Mouse (Mus musculus): ENCODE data around the gene Tgoln1. TPM values are rescaled to one million over a fixed set of nuclear protein-coding genes. Genes with fewer than 3 reads are reported as not detected.
A peak's percentile ranks its signal among the peaks of the same experiment; 100 is the strongest.

The Tgoln1 gene
- polyA plus RNA-seq (2016; fragmentation: Nextera tagmentation; extraction: Ambion mirVana), result 22.2 and 24.5 TPM in 2 replicates

GRCm38 (mm10) chr6:72616643-72617288, at the start of gene Tgoln1:
Gene Tgoln1, minus strand, starts transcription at chr6:72617000.
- DNase-seq (ENCODE audit: low spot score), result peak; percentile 97
- no peaks in the 10 kb centered on the region for H3K27me3 ChIP-seq (ENCODE audit: low read depth, poor library complexity, severe bottlenecking)
- H3K9me3 ChIP-seq (replicated peaks), result no peaks in the 10 kb centered on the region
- peaks cover 21% of the 10 kb centered on the region for H3K36me3 ChIP-seq
- H3K27ac ChIP-seq, result peak within 1 kb of the TSS; percentile 86
- H3K4me3 ChIP-seq, result peak within 1 kb of the TSS; percentile 85
- WGBS, result under 1% methylated on average over 41 of the region's 41 CpGs
- H3K4me1 ChIP-seq, result peaks cover 29% of the 10 kb centered on the region

- no peak overlapping the region for H3K4me3 ChIP-seq
- WGBS, result 82% methylated on average over 8 of the region's 8 CpGs
These were observed 47.5 kb upstream of the Tgoln1 start for GRCm38 (mm10) chr6:72664290-72664689.

GRCm38 (mm10) chr6:72663000-72663399, 46.2 kb upstream of the Tgoln1 start:
- peak overlapping the region; percentile 72 for H3K27ac ChIP-seq
- H3K36me3 ChIP-seq, result no peaks in the 10 kb centered on the region
- H3K4me1 ChIP-seq, result peaks cover 44% of the 10 kb centered on the region
- DNase-seq (ENCODE audit: low spot score), result no peak
- no peaks in the 10 kb centered on the region for H3K27me3 ChIP-seq (ENCODE audit: low read depth, poor library complexity, severe bottlenecking)
- no peaks in the 10 kb centered on the region for H3K9me3 ChIP-seq (replicated peaks)
- 38% methylated on average over 1 of the region's 1 CpGs for WGBS
- H3K4me3 ChIP-seq, result no peak overlapping the region

More at GRCm38 (mm10) chr6:72664290-72664689, 47.5 kb upstream of the Tgoln1 start:
- H3K27ac ChIP-seq, result no peak overlapping the region
- H3K9me3 ChIP-seq (replicated peaks), result no peaks in the 10 kb centered on the region
- peaks cover 47% of the 10 kb centered on the region for H3K4me1 ChIP-seq
- H3K27me3 ChIP-seq (ENCODE audit: low read depth, poor library complexity, severe bottlenecking), result no peaks in the 10 kb centered on the region
- DNase-seq (ENCODE audit: low spot score), result no peak
- H3K36me3 ChIP-seq, result no peaks in the 10 kb centered on the region

GRCm38 (mm10) chr6:72660391-72660720, 43.6 kb upstream of the Tgoln1 start:
- H3K36me3 ChIP-seq, result 0 out of 2 replicates have a peak, but pooled peaks cover 2% of the 10 kb centered on the region
- H3K4me1 ChIP-seq, result peaks cover 66% of the 10 kb centered on the region
- DNase-seq (ENCODE audit: low spot score), result no peak
- no peaks in the 10 kb centered on the region for H3K27me3 ChIP-seq (ENCODE audit: low read depth, poor library complexity, severe bottlenecking)
- H3K9me3 ChIP-seq (replicated peaks), result no peaks in the 10 kb centered on the region
- H3K4me3 ChIP-seq, result no peak overlapping the region
- H3K27ac ChIP-seq, result peak overlapping the region; percentile 15; the same call in 1 of the 2 replicates
- WGBS, result 90% methylated on average over 6 of the region's 6 CpGs

- Histone ChIP-seq H3K27ac (0 out of 2 replicates have a peak overlapping the region, but pooled peaks have one; percentile 15), H3K36me3 (0 out of 2 replicates have a peak, but pooled peaks cover 2% of the 10 kb centered on the region)
These were observed 43.1 kb upstream of the Tgoln1 start for GRCm38 (mm10) chr6:72659717-72660390.

GRCm38 (mm10) chr6:72658006-72658405, 41.2 kb upstream of the Tgoln1 start:
- H3K27me3 ChIP-seq (ENCODE audit: low read depth, poor library complexity, severe bottlenecking), result no peaks in the 10 kb centered on the region
- peaks cover 72% of the 10 kb centered on the region for H3K4me1 ChIP-seq
- no peak overlapping the region for H3K27ac ChIP-seq
- 0 out of 2 replicates have a peak, but pooled peaks cover 2% of the 10 kb centered on the region for H3K36me3 ChIP-seq
- WGBS, result 65% methylated on average over 3 of the region's 3 CpGs
- H3K9me3 ChIP-seq (replicated peaks), result no peaks in the 10 kb centered on the region
- H3K4me3 ChIP-seq, result no peak overlapping the region
- DNase-seq (ENCODE audit: low spot score), result no peak

More at GRCm38 (mm10) chr6:72659717-72660390, 43.1 kb upstream of the Tgoln1 start:
- WGBS, result 77% methylated on average over 8 of the region's 8 CpGs
- Histone ChIP-seq H3K4me1 (peaks cover 71% of the 10 kb centered on the region), H3K4me3 (no peak overlapping the region), H3K27me3 (ENCODE audit: low read depth, poor library complexity, severe bottlenecking) (no peaks in the 10 kb centered on the region), H3K9me3 (replicated peaks) (no peaks in the 10 kb centered on the region)
- DNase-seq (ENCODE audit: low spot score), result no peak

GRCm38 (mm10) chr6:72656053-72656442, 39.2 kb upstream of the Tgoln1 start:
- Histone ChIP-seq H3K4me1 (peaks cover 67% of the 10 kb centered on the region), H3K36me3 (0 out of 2 replicates have a peak, but pooled peaks cover 2% of the 10 kb centered on the region), H3K9me3 (replicated peaks) (no peaks in the 10 kb centered on the region), H3K4me3 (peak overlapping the region; percentile 45), H3K27me3 (ENCODE audit: low read depth, poor library complexity, severe bottlenecking) (no peaks in the 10 kb centered on the region), H3K27ac (peak overlapping the region; percentile 92)
- 66% methylated on average over 7 of the region's 7 CpGs for WGBS
- DNase-seq (ENCODE audit: low spot score), result no peak

- Histone ChIP-seq H3K36me3 (0 out of 2 replicates have a peak, but pooled peaks cover 2% of the 10 kb centered on the region), H3K27me3 (ENCODE audit: low read depth, poor library complexity, severe bottlenecking) (no peaks in the 10 kb centered on the region), H3K4me3 (peak overlapping the region; percentile 45), H3K4me1 (peaks cover 67% of the 10 kb centered on the region), H3K27ac (peak overlapping the region; percentile 92), H3K9me3 (replicated peaks) (no peaks in the 10 kb centered on the region)
- 12% methylated on average over 20 of the region's 20 CpGs for WGBS
- peak; percentile 94 for DNase-seq (ENCODE audit: low spot score)
These were observed 38.7 kb upstream of the Tgoln1 start for GRCm38 (mm10) chr6:72655309-72656052.

- DNase-seq (ENCODE audit: low spot score), result no peak
- WGBS, result 78% methylated on average over 6 of the region's 6 CpGs
- peak overlapping the region; percentile 92 for H3K27ac ChIP-seq
- H3K27me3 ChIP-seq (ENCODE audit: low read depth, poor library complexity, severe bottlenecking), result no peaks in the 10 kb centered on the region
- H3K9me3 ChIP-seq (replicated peaks), result no peaks in the 10 kb centered on the region
- H3K4me3 ChIP-seq, result no peak overlapping the region
- peaks cover 69% of the 10 kb centered on the region for H3K4me1 ChIP-seq
- 0 out of 2 replicates have a peak, but pooled peaks cover 2% of the 10 kb centered on the region for H3K36me3 ChIP-seq
These were observed 37.6 kb upstream of the Tgoln1 start for GRCm38 (mm10) chr6:72654355-72654754.

GRCm38 (mm10) chr6:72653419-72653818, 36.6 kb upstream of the Tgoln1 start:
- Histone ChIP-seq H3K27me3 (ENCODE audit: low read depth, poor library complexity, severe bottlenecking) (no peaks in the 10 kb centered on the region), H3K36me3 (0 out of 2 replicates have a peak, but pooled peaks cover 9% of the 10 kb centered on the region), H3K4me1 (peaks cover 78% of the 10 kb centered on the region), H3K9me3 (replicated peaks) (no peaks in the 10 kb centered on the region), H3K27ac (peak overlapping the region; percentile 92), H3K4me3 (no peak overlapping the region)
- WGBS, result 90% methylated on average over 7 of the region's 7 CpGs
- no peak for DNase-seq (ENCODE audit: low spot score)

- DNase-seq (ENCODE audit: low spot score), result no peak
- H3K36me3 ChIP-seq, result peaks cover 20% of the 10 kb centered on the region
- WGBS, result 83% methylated on average over 10 of the region's 10 CpGs
- no peaks in the 10 kb centered on the region for H3K27me3 ChIP-seq (ENCODE audit: low read depth, poor library complexity, severe bottlenecking)
- no peak overlapping the region for H3K4me3 ChIP-seq
- peaks cover 65% of the 10 kb centered on the region for H3K4me1 ChIP-seq
- H3K9me3 ChIP-seq (replicated peaks), result no peaks in the 10 kb centered on the region
- H3K27ac ChIP-seq, result no peak overlapping the region
These were observed 33.6 kb upstream of the Tgoln1 start for GRCm38 (mm10) chr6:72650338-72650851.

GRCm38 (mm10) chr6:72648002-72648595, 31.3 kb upstream of the Tgoln1 start:
- DNase-seq (ENCODE audit: low spot score), result peak; percentile 62
- Histone ChIP-seq H3K4me1 (peaks cover 43% of the 10 kb centered on the region), H3K4me3 (no peak overlapping the region), H3K27ac (peak overlapping the region; percentile 61), H3K9me3 (replicated peaks) (no peaks in the 10 kb centered on the region), H3K36me3 (peaks cover 27% of the 10 kb centered on the region), H3K27me3 (ENCODE audit: low read depth, poor library complexity, severe bottlenecking) (no peaks in the 10 kb centered on the region)
- 57% methylated on average over 12 of the region's 12 CpGs for WGBS
